Mouse (Mus musculus): Measurements from ENCODE around the gene Wwox.

DNA sequence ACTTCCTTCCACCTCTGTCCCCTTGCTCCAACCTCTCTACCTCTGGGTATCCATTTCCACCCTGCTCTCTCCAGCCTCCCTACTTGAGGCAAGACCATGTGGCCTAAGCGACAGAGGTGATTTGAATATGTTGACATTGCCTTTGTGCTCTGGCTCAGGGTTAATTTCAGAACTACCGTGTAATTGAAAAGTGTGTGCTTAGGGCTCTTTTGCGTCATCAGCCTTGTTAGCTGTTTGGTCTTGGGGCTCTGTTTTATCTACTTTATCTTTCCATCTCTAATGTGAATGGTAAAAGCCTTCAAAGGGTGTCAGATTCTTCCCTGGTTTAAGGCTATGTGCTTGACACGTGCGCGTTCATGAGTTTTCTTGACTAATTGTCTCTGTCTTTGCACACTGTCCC lies 226.1 kb downstream of the Wwox start:
- TF ChIP-seq GATA1 (IDR thresholded peaks at IDR 0.05; ENCODE audit: borderline replicate concordance, low read length): no peak
- TF ChIP-seq FLI1 (IDR thresholded peaks at IDR 0.05; ENCODE audit: low read length): no peak

Data from megakaryocyte, embryonic 14.5 days (primary cell).